Mouse (Mus musculus) liver, postnatal 0 days (tissue): Measurements from ENCODE around the gene Mdm2. TPM values are rescaled to one million over a fixed set of nuclear protein-coding genes. Genes with fewer than 3 reads are reported as not detected.
A peak's percentile ranks its signal among the peaks of the same experiment; 100 is the strongest.
"Not testable (repeated sequence)": the region's sequence is repeated elsewhere in the genome, so short reads cannot be mapped to it uniquely, and the experiment has no call there.

ENCODE experiments used
- ATAC-seq: fragments of 200-750 bp; cut with Nextera tagmentation; 2 replicates; pipeline ENCODE4 v1.8.0; 2017; ENCODE audit warnings: mild to moderate bottlenecking, moderate library complexity
- DNase-seq: peaks from one replicate; pipeline ENCODE4 v3.0.0-alpha.2; 2016
- H3K27ac ChIP-seq: fragments of 300-500 bp; sonication (generic); 2 replicates; pipeline ENCODE4 v1.5.1; 2014; ENCODE audit warnings: antibody characterized with exemption, moderate library complexity, mild to moderate bottlenecking, low read depth
- H3K27me3 ChIP-seq: fragments of 300-500 bp; sonication (generic); 2 replicates; pipeline ENCODE4 v1.6.1; 2014; ENCODE audit warnings: low read length, control low read depth, mixed read lengths; ENCODE audit not compliant: insufficient read depth
- H3K36me3 ChIP-seq: fragments of 300-500 bp; sonication (generic); replicated peaks from 2 replicates; pipeline ENCODE4 v1.6.1; 2014; ENCODE audit warnings: mild to moderate bottlenecking, control low read depth, low read length, moderate library complexity, mixed read lengths; ENCODE audit not compliant: insufficient read depth
- H3K4me1 ChIP-seq: fragments of 300-500 bp; sonication (generic); 2 replicates; pipeline ENCODE4 v1.6.1; 2014; ENCODE audit warnings: antibody characterized with exemption, mild to moderate bottlenecking, control low read depth; ENCODE audit not compliant: insufficient read depth
- H3K4me2 ChIP-seq: fragments of 300-500 bp; sonication (generic); 2 replicates; pipeline ENCODE4 v1.6.1; 2014; ENCODE audit warnings: low read depth, mild to moderate bottlenecking, low read length, moderate library complexity, mixed read lengths
- H3K4me3 ChIP-seq: fragments of 300-500 bp; sonication (generic); 2 replicates; pipeline ENCODE4 v1.5.1; 2014; ENCODE audit warnings: low read depth, low read length
- H3K9ac ChIP-seq: fragments of 300-500 bp; sonication (generic); replicated peaks from 2 replicates; pipeline ENCODE4 v1.6.1; 2014; ENCODE audit warnings: mild to moderate bottlenecking, moderate library complexity
- H3K9me3 ChIP-seq: fragments of 300-500 bp; sonication (generic); 2 replicates; pipeline ENCODE4 v1.6.1; 2016; ENCODE audit warnings: mild to moderate bottlenecking, control low read depth, low read length, mixed read lengths
- CTCF ChIP-seq: sonication (generic); IDR thresholded peaks from 2 replicates; pipeline ENCODE4 v1.5.1; 2016; ENCODE audit warnings: antibody characterized with exemption, low read depth
- EP300 ChIP-seq: IDR thresholded peaks from 2 replicates; pipeline ENCODE4 v1.6.1; 2016; ENCODE audit warnings: antibody characterized with exemption, low read depth, mild to moderate bottlenecking
- WGBS: fragments of 180-500 bp; shearing (Covaris S2); extraction: QIAGEN DNeasy Blood & Tissue Kit; methylation state at CpG from one replicate; pipeline ENCODE4 v1.1.7; 2014; ENCODE audit not compliant: insufficient replicate concordance; 5-methylcytosine and 5-hydroxymethylcytosine counted together
- polyA plus RNA-seq: library from polyadenylated mRNA; unstranded; fragments of >200 nt; fragmentation: Nextera tagmentation; extraction: Ambion mirVana; gene quantifications from 2 replicates; pipeline ENCODE4 v1.2.1, GENCODE M21; 2015

The Mdm2 gene
- polyA plus RNA-seq = 10.5 and 11.3 TPM in 2 replicates

- H3K36me3 ChIP-seq = peaks cover 21% of the 10 kb centered on the region
- H3K27me3 ChIP-seq = no peaks in the 10 kb centered on the region
- H3K4me1 ChIP-seq = peaks cover 23% of the 10 kb centered on the region
- H3K9ac ChIP-seq = peak within 1 kb of the TSS; percentile 96
- peak within 1 kb of the TSS; percentile 88 for H3K4me3 ChIP-seq
- no peak; the same call in 1 of the 2 replicates for TF ChIP-seq EP300
- peak; percentile 89 for TF ChIP-seq CTCF
- H3K4me2 ChIP-seq = peak within 1 kb of the TSS; percentile 72
- under 1% methylated on average over 38 of the region's 52 CpGs for WGBS
- H3K9me3 ChIP-seq = no peaks in the 10 kb centered on the region
- peak within 1 kb of the TSS; percentile 98 for H3K27ac ChIP-seq
- ATAC-seq (peak; percentile 93), DNase-seq (peak; percentile 99)
These were observed at the start of gene Mdm2 for GRCm38 (mm10) chr10:117710604-117711141. Gene Mdm2, minus strand, starts transcription at chr10:117710758.

GRCm38 (mm10) chr10:117759844-117760630, 49.5 kb upstream of the Mdm2 start:
- H3K9ac ChIP-seq = no peak overlapping the region
- H3K4me2 ChIP-seq = no peak overlapping the region
- no peak overlapping the region for H3K4me3 ChIP-seq
- WGBS = 91% methylated on average over 10 of the region's 10 CpGs
- TF ChIP-seq EP300 = no peak
- no peak for TF ChIP-seq CTCF
- H3K9me3 ChIP-seq = no peaks in the 10 kb centered on the region
- no peak for DNase-seq
- no peak overlapping the region for H3K27ac ChIP-seq
- no peaks in the 10 kb centered on the region for H3K27me3 ChIP-seq
- H3K36me3 ChIP-seq = peaks cover 77% of the 10 kb centered on the region
- ATAC-seq = no peak
- no peaks in the 10 kb centered on the region for H3K4me1 ChIP-seq

- no peaks in the 10 kb centered on the region for H3K27me3 ChIP-seq
- no peak overlapping the region for H3K4me3 ChIP-seq
- H3K9ac ChIP-seq = no peak overlapping the region
- 0 out of 2 replicates have a peak, but pooled peaks cover 3% of the 10 kb centered on the region for H3K4me1 ChIP-seq
- no peak overlapping the region for H3K27ac ChIP-seq
- H3K9me3 ChIP-seq = no peaks in the 10 kb centered on the region
- TF ChIP-seq EP300 = no peak
- no peak for TF ChIP-seq CTCF
- H3K36me3 ChIP-seq = peaks cover 76% of the 10 kb centered on the region
- 88% methylated on average over 18 of the region's 18 CpGs for WGBS
- DNase-seq = no peak
- no peak for ATAC-seq
- H3K4me2 ChIP-seq = no peak overlapping the region
These were observed 48.5 kb upstream of the Mdm2 start for GRCm38 (mm10) chr10:117758749-117759727.

GRCm38 (mm10) chr10:117758344-117758743, 47.8 kb upstream of the Mdm2 start:
- H3K9me3 ChIP-seq, H3K4me2 ChIP-seq, DNase-seq, H3K27me3 ChIP-seq, H3K4me1 ChIP-seq, H3K4me3 ChIP-seq, H3K9ac ChIP-seq, H3K27ac ChIP-seq, ATAC-seq: not testable (repeated sequence)
- WGBS = 90% methylated on average over 3 of the region's 3 CpGs
- peaks cover 71% of the 10 kb centered on the region for H3K36me3 ChIP-seq

GRCm38 (mm10) chr10:117757796-117758342, 47.3 kb upstream of the Mdm2 start:
- DNase-seq (no peak), ATAC-seq (no peak)
- Histone ChIP-seq H3K4me3 (no peak overlapping the region), H3K4me2 (no peak overlapping the region), H3K27me3 (no peaks in the 10 kb centered on the region), H3K4me1 (0 out of 2 replicates have a peak, but pooled peaks cover 3% of the 10 kb centered on the region), H3K9ac (no peak overlapping the region), H3K36me3 (peaks cover 68% of the 10 kb centered on the region), H3K9me3 (no peaks in the 10 kb centered on the region), H3K27ac (no peak overlapping the region)
- TF ChIP-seq EP300 (no peak), CTCF (no peak)
- WGBS = 86% methylated on average over 7 of the region's 7 CpGs
